Mouse (Mus musculus): ENCODE data around the gene Lmo3.

GRCm38 (mm10) chr6:138398836-138399235 is 182.9 kb downstream of the Lmo3 start:
- TF ChIP-seq CTCF (IDR thresholded peaks at IDR 0.05 in 2 of 3, conservative IDR thresholded peaks at IDR 0.05 in 1 of 3; ENCODE audit: control insufficient read depth in 1 of 3, insufficient read depth in 1 of 3, low read depth in 2 of 3, low read length in 3 of 3, poor library complexity in 1 of 3, severe bottlenecking in 1 of 3) (no peak), RAD21 (IDR thresholded peaks at IDR 0.05; ENCODE audit: low read depth, low read length) (no peak)

Measured in MEL (cell line).